Mouse (Mus musculus) cerebellum, adult 9-11 months (tissue): ENCODE data around the gene 1700029P11Rik.

Source experiments
- DNase-seq: peaks from one replicate; pipeline ENCODE4 v3.0.0; 2022

1700029P11Rik gene

GRCm38 (mm10) chr15:81980321-81980720, at the start of gene 1700029P11Rik:
Gene 1700029P11Rik (plus strand): TSS chr15:81980540.
- DNase-seq: no peak

DNA sequence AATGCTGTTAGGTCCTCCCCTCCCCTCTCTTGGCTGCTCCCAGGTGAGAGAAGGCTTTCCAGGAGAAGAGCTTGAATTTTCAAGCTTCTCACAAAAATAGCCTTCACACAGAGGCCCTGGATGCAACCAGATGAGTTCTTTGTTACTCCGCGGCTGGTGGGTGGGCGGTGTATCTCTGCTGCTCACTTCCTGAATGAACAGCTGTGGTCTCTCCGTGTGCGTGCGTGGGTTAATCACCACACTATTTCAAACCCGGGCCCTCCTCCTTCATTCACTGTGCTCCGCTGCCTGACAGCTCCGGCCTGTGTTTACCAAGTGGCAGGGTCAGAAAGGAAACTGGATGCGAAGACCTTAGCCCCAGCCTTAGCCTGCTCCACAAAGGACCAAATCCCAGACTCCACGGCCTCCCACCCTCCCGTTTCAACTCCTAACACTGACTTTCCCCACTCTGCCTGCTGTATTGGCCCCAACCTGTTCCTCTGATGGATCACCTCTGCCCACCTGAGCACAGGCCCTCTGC, 47.3 kb upstream of the 1700029P11Rik start:
- no peak for DNase-seq

DNA sequence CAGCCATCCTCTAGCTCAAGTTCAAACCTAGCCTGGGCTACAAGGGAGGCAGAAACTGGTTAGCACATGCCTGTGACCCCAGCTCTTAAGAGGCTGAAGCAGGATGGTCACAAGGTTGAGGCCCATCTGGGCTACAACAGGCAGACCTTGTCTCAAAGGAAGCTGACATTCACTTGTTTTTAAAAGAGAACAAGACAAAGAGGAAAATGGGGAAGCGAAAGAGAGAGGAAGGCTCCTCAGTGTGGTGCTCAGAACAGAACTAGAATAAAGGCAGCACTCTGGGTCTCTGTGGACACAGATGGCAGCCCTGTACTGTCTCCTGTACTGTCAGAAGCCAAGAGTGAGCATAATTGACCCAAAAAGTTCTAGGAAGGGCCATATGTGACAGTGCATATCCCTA, 46.4 kb upstream of the 1700029P11Rik start:
- DNase-seq: no peak

GRCm38 (mm10) chr15:81935869-81936637, 44.3 kb upstream of the 1700029P11Rik start:
- DNase-seq: no peak

DNA sequence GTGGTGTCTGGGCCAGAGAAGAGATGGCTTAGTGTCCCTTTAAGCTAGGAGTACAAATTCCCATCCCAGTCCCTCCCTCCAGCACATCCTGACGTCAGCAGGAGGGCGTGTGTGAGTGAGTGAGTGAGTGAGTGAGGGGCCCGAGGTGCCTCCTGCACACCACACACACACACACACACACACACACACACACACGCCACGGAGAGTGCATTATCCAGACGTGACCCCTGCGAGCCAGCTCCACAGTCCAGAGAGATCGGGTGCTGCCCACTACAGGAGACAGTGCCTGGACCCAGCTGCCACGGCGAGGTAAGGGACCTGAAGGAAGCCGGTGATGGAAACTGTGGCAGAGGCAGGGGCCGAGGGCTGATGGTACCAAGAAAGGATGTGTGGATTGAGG, 43.7 kb upstream of the 1700029P11Rik start, which contains the start of gene Csdc2:
TSS of gene Csdc2 (plus strand) at position 81 of the 400 bp plus-strand sequence.
- peak; percentile 81 for DNase-seq

DNA sequence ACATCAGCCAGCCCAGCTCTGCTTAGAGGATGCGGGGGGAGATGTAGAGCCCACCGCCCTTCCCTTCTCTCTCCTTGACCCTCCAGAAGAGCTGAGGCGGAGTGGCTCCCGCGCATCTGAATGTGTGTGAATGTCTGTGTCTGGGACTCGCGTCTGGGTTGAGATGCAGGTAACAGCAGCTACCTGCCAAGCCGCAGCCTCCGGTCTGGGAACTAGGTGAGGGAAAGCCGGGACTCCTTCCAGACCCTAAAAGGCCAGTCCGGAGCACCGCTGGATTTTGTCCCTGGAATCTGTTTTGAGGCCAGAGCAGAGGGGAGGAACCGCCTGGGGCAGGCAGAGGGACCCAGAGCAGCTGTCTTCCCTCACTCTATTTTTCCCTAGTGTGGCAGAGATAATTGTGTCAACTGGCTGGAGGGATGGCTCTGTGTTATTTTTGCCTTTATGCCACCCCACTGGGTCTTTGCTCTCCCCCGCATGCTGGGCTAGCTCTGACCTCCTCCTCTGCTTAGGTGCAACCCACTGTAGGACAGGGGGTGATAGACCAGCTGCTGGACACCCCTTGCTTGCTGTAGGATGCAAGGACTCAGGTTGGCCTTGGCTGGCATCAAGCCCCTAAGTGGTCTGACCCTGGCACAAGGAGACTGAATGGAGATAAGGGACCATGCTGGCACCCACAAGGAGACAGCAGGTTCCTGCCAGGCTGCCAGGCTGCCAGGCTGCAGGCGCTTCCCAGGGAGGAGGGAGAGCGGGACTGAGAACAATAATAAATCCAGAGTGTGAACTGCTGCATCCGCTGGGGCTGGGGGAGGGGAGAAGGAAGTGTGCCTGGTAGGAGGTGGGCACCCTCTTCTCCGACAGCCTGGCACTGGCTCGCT, 43.0 kb upstream of the 1700029P11Rik start:
- peak; percentile 79 for DNase-seq

GRCm38 (mm10) chr15:81938246-81938645, 42.1 kb upstream of the 1700029P11Rik start:
- peak; percentile 78 for DNase-seq

- DNase-seq: no peak
Measured at GRCm38 (mm10) chr15:81939157-81939715, 41.1 kb upstream of the 1700029P11Rik start.

DNA sequence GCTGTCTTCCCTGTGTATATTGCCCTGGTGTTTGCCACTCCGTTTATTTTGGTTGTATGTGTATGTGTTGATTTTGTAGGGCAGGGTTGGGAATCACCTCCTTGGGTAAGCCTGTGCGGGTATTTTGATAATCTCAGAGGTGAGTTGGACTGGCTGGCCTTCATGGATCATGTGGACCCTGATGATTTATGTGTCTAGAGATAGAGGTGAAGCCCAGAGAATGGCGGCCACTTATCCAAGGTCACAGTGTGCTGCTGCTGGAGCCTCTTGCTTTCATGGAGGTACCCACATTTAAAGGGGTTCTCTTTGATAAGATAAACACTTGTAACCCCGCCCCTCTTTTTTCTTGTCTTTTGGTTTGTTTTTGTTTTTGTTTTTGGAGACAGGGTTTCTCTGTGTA, 40.6 kb upstream of the 1700029P11Rik start:
- no peak for DNase-seq

DNA sequence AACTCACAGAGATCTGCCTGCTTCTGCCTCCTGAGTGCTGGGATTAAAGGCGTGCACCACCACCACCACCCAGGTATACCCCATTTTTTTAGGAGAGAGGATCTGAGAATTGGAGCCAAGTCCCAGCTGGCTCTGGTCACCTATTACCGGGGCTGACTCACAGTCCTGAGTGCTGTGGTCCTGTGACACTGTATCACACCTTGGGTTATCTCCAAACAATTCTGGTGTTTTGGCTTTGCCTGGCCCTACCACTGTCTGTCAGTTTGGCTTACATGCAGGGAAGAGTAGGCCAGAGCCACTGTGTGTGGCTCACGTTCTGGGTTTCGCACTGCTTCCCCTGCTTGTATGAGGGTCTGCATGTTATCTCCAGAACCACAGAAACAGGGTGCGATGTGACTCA, 40.1 kb upstream of the 1700029P11Rik start:
- no peak for DNase-seq

DNA sequence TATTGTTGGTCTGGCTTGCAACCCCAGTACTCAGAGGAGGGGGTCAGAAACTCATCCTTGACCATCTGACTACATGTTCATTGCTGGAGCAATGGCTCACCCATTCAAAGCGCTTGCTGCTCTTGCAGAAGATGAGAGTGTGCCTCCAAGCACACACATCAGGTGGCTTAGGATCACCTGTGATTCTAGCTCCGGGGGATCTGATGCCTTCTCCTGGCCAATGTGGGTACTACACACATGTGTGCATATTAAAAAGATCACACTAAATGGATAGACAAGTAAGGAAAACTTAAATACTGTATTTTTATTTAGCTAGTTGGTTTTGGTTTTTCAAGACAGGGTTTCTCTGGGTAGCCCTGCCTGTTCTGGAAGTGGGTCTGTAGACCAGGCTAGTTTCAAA, 39.3 kb upstream of the 1700029P11Rik start:
- no peak for DNase-seq

- peak; percentile 19 for DNase-seq
Measured at GRCm38 (mm10) chr15:81943176-81943749, 37.1 kb upstream of the 1700029P11Rik start.

DNA sequence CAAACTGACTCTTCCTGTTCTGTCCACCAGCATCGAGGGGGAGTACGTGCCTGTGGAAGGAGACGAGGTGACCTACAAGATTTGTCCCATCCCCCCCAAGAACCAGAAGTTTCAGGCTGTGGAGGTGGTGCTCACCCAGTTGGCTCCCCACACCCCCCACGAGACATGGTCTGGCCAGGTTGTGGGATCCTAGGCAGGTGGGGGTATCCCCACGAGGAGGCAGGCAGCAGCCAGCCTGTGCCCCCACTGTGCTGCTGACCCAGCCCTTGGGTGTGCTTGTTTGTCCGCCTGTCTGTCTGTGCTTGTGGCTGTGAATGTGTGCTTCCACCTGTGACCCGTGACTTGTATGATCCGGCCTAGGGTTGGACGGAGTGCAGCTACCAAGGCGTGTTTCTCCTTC, 31.3 kb upstream of the 1700029P11Rik start:
- DNase-seq: peak; percentile 32

DNA sequence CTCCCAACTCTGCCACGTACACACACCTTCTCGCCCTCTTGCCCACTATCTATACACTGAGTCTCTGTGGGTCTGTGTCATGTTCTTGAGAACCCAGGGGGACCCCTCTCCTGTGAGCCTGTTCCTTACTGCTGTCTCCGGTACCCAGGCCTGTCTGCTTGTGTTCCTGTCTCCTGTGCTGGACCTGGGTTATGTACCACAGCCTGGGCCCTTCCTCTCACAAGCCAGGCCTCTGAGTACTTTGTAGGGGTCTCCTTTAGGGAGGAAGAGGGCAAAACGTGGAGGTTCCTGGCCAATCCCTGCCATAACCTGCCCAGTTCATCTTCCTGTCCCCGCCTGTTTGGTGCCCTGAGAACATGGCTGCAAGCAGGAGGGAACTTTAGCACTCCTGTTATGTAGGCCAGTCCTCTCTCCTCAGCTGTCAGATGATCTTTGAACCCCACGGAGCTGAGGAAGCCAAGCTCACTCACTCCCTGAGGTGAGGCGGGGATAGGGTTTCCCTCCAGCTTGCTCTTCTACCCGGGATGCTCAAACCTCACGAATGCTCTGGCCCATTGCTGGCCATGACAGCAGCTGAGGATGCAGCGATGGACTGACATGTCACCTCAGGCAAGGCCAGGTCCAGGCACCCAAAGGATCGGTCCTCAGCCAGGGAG, 30.7 kb upstream of the 1700029P11Rik start:
- peak; percentile 15 for DNase-seq

GRCm38 (mm10) chr15:81950716-81951115, 29.6 kb upstream of the 1700029P11Rik start:
- DNase-seq: no peak

GRCm38 (mm10) chr15:81951159-81951558, 29.2 kb upstream of the 1700029P11Rik start:
- DNase-seq: peak; percentile 21

GRCm38 (mm10) chr15:81952310-81952709, 28.0 kb upstream of the 1700029P11Rik start:
- peak; percentile 44 for DNase-seq

DNA sequence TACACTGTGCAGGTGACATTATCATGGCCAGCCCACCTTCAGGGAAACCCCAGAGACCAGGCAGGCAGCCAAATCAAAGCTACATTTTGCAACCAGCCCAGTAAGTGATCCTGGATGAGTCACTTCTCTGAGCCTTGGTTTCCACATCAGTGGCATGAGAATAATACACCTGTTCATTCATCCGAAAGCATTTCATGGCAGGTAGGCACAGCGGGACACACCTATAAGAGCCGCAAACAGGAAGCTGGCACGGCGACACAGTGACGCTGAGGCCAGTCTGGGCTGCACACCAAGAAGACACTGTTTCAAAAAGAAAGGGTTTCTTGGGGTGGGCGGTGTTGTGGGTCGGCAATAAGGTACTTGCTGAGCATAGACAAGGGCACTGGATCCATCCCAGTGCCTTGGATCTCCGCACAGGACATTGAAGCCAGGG, 26.2 kb upstream of the 1700029P11Rik start:
- peak; percentile 68 for DNase-seq

DNA sequence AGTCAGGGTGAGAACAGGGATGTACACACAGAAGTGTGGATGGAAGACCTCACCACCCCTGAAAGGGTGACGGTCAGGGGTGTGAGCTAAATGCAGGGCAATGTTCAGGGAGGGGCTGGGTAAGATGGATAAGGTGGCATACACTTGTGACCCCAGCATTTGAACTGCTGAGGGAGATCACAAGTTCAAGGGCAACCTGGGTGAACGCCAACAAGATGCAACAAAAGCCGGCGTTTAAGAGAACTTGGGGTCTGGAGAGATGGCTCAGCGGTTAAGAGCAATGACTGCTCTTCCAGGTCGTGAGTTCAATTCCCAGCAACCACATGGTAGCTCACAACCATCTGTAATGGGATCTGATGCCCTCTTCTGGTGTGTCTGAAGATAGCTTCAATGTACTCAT, 25.6 kb upstream of the 1700029P11Rik start:
- DNase-seq: no peak

DNA sequence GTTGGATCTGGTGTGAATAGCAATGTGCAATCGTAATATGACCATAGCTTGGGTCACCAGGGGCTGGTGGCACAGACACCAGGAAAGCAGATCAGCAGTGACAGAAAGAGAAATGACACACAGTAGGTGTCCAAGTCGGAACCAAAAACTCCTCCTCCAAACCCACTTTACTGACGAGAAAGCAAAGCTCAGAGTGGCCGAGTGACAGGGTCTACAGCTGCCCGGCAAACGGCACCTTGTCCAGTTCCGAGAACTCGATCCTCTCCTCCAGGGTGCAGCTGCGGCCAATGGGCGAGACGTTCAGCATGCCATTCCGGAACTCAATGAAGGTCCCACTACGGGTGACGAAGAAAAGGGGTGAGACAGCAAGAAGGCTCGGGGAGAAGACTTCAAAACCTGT, 24.9 kb upstream of the 1700029P11Rik start:
- DNase-seq: peak; percentile 31

DNA sequence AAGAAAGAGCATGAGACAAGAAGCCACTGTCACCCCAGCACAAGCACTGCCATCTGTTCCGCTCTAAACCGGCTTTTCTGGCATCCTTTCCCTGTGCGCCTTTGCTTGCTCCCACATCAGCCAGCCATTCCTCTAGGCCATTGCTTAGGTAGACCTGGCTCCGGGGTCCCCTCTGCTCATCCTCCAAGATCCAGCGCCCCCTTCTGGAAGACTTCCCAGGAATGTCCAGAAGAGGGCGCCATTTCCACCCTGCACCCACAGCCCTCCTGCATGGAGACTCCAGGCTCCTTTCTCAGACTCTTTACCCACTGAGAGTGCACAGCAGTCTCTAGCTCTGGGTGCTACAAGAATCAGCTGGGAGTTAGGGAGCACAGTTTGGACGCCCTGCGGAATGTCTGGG, 23.9 kb upstream of the 1700029P11Rik start:
- DNase-seq: peak; percentile 62

DNA sequence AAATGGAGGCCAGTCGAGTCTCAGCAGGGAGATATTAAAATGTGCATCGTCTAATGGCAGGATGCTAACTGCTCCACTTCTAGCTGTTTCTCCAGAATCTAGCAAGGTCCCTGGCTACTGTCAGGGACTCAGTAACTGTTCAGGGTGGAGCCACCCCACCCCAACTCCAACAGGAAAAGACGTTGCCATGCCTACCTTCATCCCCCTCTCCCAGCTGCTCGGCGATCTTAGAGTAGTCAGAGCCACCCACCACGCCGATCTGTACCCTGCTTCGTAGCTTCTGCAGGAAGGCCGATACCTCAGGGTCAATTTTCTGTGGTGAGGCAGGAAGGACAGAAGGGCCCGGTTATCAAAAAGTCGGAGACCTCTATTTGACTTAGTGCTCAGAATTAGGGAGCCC, 22.7 kb upstream of the 1700029P11Rik start:
- DNase-seq: no peak
